Mouse (Mus musculus) liver, adult 2 months (tissue): Measurements from ENCODE around the gene Spryd3. TPM values are rescaled to one million over a fixed set of nuclear protein-coding genes. Genes with fewer than 3 reads are reported as not detected.

Experiments
- DNase-seq: peaks from one replicate; pipeline ENCODE4 v3.0.0-alpha.2; 2011; ENCODE audit warnings: low read depth, low spot score; ENCODE audit errors: extremely low read depth
- H3K27ac ChIP-seq: fragments of 200-500 bp; replicated peaks from 2 replicates; pipeline ENCODE4 v1.5.1; 2012; ENCODE audit warnings: low read depth, mild to moderate bottlenecking, control low read depth, inconsistent platforms, low read length; ENCODE audit not compliant: insufficient read depth
- H3K27me3 ChIP-seq: fragments of 200-500 bp; 2 replicates; pipeline ENCODE4 v1.6.1; 2012; ENCODE audit warnings: mild to moderate bottlenecking, moderate library complexity, low read length, inconsistent platforms; ENCODE audit not compliant: control insufficient read depth, insufficient read depth
- H3K36me3 ChIP-seq: fragments of 200-500 bp; 2 replicates; pipeline ENCODE4 v1.6.1; 2012; ENCODE audit warnings: low read length, inconsistent platforms; ENCODE audit not compliant: control insufficient read depth, insufficient read depth
- H3K4me1 ChIP-seq: fragments of 200-500 bp; 2 replicates; pipeline ENCODE4 v1.6.1; 2011; ENCODE audit warnings: low read length; ENCODE audit not compliant: control insufficient read depth, insufficient read depth
- H3K4me3 ChIP-seq: fragments of 200-500 bp; 2 replicates; pipeline ENCODE4 v1.5.1; 2011; ENCODE audit warnings: low read depth, mild to moderate bottlenecking, control low read depth, low read length, moderate library complexity; ENCODE audit not compliant: insufficient read depth
- H3K79me2 ChIP-seq: fragments of 200-500 bp; 2 replicates; pipeline ENCODE4 v1.6.1; 2012; ENCODE audit warnings: inconsistent platforms, mild to moderate bottlenecking, low read length, moderate library complexity; ENCODE audit not compliant: control insufficient read depth, insufficient read depth
- H3K9ac ChIP-seq: fragments of 200-500 bp; 2 replicates; pipeline ENCODE4 v1.6.1; 2012; ENCODE audit warnings: low read depth, mild to moderate bottlenecking, control low read depth, inconsistent platforms, low read length
- CTCF ChIP-seq: fragments of 200-500 bp; IDR thresholded peaks from 2 replicates; pipeline ENCODE4 v1.5.1; 2011; ENCODE audit warnings: low read depth, low read length, control low read depth
- POLR2A ChIP-seq: fragments of 200-500 bp; IDR thresholded peaks from 2 replicates; pipeline ENCODE4 v1.6.1; 2011; ENCODE audit warnings: low read length, control low read depth; ENCODE audit not compliant: insufficient read depth; ENCODE audit errors: extremely low read depth
- WGBS: fragments of 180-500 bp; shearing (Covaris S2); methylation state at CpG from one replicate; pipeline ENCODE4 v1.1.7; 2018; 5-methylcytosine and 5-hydroxymethylcytosine counted together
- polyA plus RNA-seq: library from polyadenylated mRNA; depleted of rRNA; stranded (reverse); fragments of >200 nt; gene quantifications from 2 replicates; pipeline ENCODE4 v1.2.3, GENCODE M21; 2012
- total RNA-seq: library from RNA; depleted of rRNA; stranded (reverse); fragments of >200 nt; gene quantifications from 2 replicates; pipeline ENCODE4 v1.2.3, GENCODE M21; 2014

The Spryd3 gene
- total and polyA plus RNA-seq, 2 experiments: 9.2 to 20.7 TPM

DNA sequence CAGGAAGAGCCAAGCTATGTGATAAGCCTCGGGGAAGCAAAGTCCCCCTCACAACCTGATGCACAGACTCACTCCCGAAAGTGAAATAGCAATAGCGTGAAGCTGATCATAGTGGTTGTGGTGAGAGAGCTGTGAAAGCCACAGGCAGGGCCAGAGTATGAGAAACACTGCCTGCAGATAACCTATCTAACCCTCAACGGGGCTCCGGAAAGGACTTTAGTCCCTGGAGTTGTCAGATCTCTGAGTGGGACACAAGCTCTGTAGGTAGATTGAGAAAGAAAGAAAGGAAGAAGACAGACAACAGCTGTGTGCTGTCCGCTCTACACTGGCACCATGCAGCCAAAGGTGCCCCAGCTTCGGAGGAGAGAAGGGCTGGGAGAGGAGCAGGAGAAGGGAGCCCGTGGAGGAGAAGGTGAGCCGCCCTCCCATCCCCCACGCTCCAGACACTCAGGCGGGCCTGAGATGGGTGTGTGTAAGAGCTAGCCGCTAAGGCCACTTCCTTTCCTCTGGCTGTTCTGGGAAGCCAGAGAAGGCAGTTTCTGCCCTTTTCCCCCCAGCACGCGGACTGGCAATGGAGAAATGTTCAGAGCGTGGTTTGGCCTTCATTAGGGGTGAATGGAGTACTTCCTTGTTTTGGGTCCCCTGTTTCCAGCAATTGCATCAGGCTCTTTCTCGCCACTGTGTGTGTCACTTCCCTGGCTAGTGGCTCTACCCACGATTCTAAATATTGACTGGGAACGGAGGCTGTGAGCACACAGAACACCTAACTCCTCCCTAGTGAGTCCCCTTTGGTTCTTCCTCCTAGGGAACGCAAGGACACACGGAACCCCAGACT lies 14.5 kb upstream of the Spryd3 start, which contains the start of gene Soat2:
Gene Soat2 (plus strand): TSS at position 226 of the 835 bp plus-strand sequence.
- peak within 1 kb of the TSS; percentile 62 for H3K4me3 ChIP-seq
- no peaks in the 10 kb centered on the region for H3K27me3 ChIP-seq
- H3K79me2 ChIP-seq: no peaks in the 10 kb centered on the region
- H3K4me1 ChIP-seq: peaks cover 17% of the 10 kb centered on the region
- H3K36me3 ChIP-seq: no peaks in the 10 kb centered on the region; the same call in 1 of the 2 replicates
- TF ChIP-seq POLR2A: no peak
- no peak for TF ChIP-seq CTCF
- 4% methylated on average over 20 of the region's 20 CpGs for WGBS
- peak; percentile 88 for DNase-seq
- peak within 1 kb of the TSS; percentile 74 for H3K9ac ChIP-seq
- H3K27ac ChIP-seq: peak within 1 kb of the TSS; percentile 98

DNA sequence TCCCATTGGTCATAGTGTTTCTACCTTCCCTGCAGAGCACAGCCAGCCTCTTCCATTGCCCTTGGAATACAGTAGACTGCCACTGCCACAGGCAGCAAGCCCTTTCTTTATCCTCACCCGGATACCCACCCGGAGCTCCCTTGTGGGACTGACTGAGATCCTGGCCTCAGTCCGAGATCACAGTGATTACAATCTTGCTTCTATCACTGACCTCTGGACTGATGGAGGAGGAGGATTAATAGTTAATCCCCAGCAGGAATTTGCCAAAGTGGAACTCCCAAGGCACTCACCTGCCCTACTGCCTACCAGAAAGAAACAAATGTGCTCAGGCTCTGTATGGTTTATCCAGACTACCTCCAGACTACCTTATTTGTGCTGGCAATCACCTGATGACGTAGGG lies 13.5 kb upstream of the Spryd3 start:
- Histone ChIP-seq H3K36me3 (no peaks in the 10 kb centered on the region), H3K27ac (peak overlapping the region; percentile 98), H3K4me1 (peaks cover 17% of the 10 kb centered on the region), H3K27me3 (0 out of 2 replicates have a peak, but pooled peaks cover 3% of the 10 kb centered on the region), H3K4me3 (no peak overlapping the region), H3K9ac (no peak overlapping the region), H3K79me2 (no peaks in the 10 kb centered on the region)
- DNase-seq: peak; percentile 93
- WGBS: 27% methylated on average over 4 of the region's 4 CpGs
- no peak for TF ChIP-seq POLR2A
- no peak for TF ChIP-seq CTCF

DNA sequence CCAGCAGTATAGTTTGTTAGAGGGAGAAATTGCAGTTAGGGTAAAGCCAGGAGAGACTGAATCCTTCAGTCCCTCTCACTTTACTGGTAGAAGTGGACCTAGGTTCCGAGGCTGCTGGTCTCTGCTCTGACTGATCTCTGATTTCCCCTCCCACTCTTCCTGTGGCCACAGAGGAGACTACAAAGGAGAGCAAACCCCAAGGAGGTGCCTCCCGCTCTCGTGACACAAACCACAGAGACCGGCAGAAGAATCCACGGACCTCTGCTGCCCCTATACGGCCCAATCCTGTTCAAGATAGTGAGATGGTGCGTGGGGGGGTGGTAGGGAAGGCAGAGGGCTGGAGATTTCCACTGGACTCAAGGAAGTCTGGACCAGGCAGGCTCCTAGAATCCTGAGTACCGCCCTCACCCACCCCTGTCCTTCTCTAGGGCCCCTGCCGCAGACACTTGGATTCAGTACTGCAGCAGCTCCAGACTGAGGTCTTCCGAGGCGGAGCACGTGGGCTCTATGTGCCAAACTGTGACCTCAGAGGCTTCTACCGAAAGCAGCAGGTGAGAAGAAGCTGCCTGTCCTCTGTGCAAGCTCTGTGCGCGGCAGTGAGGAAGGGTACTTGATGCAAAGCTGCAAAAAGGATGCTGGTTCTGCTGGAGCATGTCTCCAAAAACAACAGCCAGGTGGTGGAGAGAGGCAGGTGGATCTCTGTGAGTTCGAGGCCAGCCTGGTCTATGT lies 11.8 kb upstream of the Spryd3 start:
- Histone ChIP-seq H3K36me3 (no peaks in the 10 kb centered on the region), H3K79me2 (no peaks in the 10 kb centered on the region), H3K9ac (no peak overlapping the region), H3K27ac (no peak overlapping the region), H3K27me3 (0 out of 2 replicates have a peak, but pooled peaks cover 6% of the 10 kb centered on the region), H3K4me3 (no peak overlapping the region), H3K4me1 (peaks cover 15% of the 10 kb centered on the region)
- TF ChIP-seq POLR2A: no peak
- TF ChIP-seq CTCF: no peak
- WGBS: 83% methylated on average over 16 of the region's 16 CpGs
- no peak for DNase-seq

DNA sequence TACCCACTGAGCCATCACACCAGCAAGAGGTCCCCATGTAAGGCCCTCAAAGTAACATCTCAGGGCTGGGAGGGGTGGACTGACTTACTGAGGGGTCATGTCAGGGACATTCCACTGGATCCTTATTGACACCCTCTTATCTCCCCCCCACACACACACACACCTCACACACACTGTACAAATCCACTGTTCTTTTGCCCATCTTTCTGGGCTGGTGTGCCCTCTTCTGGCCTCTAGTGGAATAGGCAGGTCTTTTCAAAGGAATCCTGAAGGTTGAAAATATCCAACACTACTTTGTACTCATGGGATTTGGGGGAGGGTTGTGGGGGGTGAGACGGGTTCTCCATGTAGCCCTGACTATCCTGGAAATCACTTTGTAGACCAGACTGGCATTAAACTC lies 10.8 kb upstream of the Spryd3 start:
- no peak for DNase-seq
- 0% methylated on average over 1 of the region's 1 CpGs for WGBS

DNA sequence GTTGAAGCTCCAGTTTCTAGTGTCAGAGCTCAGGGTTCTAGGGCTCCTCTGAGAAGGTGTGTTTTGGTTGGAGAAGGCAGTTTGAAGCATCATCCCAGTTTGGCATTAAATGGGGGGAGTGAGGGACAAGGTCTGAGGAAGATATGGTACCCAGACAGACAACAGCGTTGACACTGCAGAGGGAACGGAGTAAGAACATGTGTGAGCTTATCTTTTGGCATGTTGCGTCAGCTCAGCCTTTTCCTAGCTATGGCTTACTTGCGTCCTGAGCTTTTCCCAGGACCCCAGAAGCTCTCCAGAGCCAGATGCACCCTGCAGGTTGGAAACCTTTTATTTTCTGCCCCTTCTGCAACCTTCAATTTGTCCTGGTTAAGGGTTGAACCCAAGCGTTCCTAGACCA lies 10.1 kb upstream of the Spryd3 start:
- Histone ChIP-seq H3K27ac (no peak overlapping the region), H3K27me3 (0 out of 2 replicates have a peak, but pooled peaks cover 6% of the 10 kb centered on the region), H3K4me1 (peaks cover 12% of the 10 kb centered on the region), H3K36me3 (no peaks in the 10 kb centered on the region), H3K9ac (no peak overlapping the region), H3K79me2 (no peaks in the 10 kb centered on the region), H3K4me3 (no peak overlapping the region)
- TF ChIP-seq CTCF (no peak), POLR2A (no peak)
- 79% methylated on average over 5 of the region's 5 CpGs for WGBS
- no peak for DNase-seq

More for the DNA sequence above, 10.8 kb upstream of the Spryd3 start:
- H3K9ac ChIP-seq: no peak overlapping the region
- no peaks in the 10 kb centered on the region for H3K79me2 ChIP-seq
- 0 out of 2 replicates have a peak, but pooled peaks cover 6% of the 10 kb centered on the region for H3K27me3 ChIP-seq
- H3K4me3 ChIP-seq: no peak overlapping the region
- TF ChIP-seq CTCF (peak; percentile 38; the same call in 1 of the 2 replicates), POLR2A (no peak)
- H3K36me3 ChIP-seq: no peaks in the 10 kb centered on the region
- H3K4me1 ChIP-seq: peaks cover 14% of the 10 kb centered on the region
- H3K27ac ChIP-seq: no peak overlapping the region
